Mouse (Mus musculus): Measurements from ENCODE around the gene Eras.
A peak's percentile ranks its signal among the peaks of the same experiment; 100 is the strongest.
"Not testable (repeated sequence)": the region's sequence is repeated elsewhere in the genome, so short reads cannot be mapped to it uniquely, and the experiment has no call there.

The Eras gene

GRCm38 (mm10) chrX:7928270-7928790 is at the start of gene Eras:
Gene Eras (minus strand): TSS chrX:7928607.
- DNase-seq (ENCODE audit: low spot score): no peak

- DNase-seq (ENCODE audit: low spot score): no peak
Measured at GRCm38 (mm10) chrX:7977892-7978291, 49.5 kb upstream of the Eras start, which contains the start of gene Gata1. Gene Gata1 (minus strand): TSS chrX:7978071.

- peak; percentile 73 for DNase-seq (ENCODE audit: low spot score)
Measured at GRCm38 (mm10) chrX:7971292-7971691, 42.9 kb upstream of the Eras start.

GRCm38 (mm10) chrX:7968899-7969298 is 40.5 kb upstream of the Eras start:
- DNase-seq (ENCODE audit: low spot score): no peak

GRCm38 (mm10) chrX:7968226-7968625 is 39.8 kb upstream of the Eras start:
- DNase-seq (ENCODE audit: low spot score): peak; percentile 32

- peak; percentile 45 for DNase-seq (ENCODE audit: low spot score)
Measured at GRCm38 (mm10) chrX:7967596-7968201, 39.3 kb upstream of the Eras start.

GRCm38 (mm10) chrX:7966161-7966560 is 37.8 kb upstream of the Eras start:
- no peak for DNase-seq (ENCODE audit: low spot score)

GRCm38 (mm10) chrX:7963829-7964626 is 35.6 kb upstream of the Eras start:
- no peak for DNase-seq (ENCODE audit: low spot score)

GRCm38 (mm10) chrX:7958868-7959267 is 30.5 kb upstream of the Eras start:
- DNase-seq (ENCODE audit: low spot score): no peak

GRCm38 (mm10) chrX:7950091-7950490 is 21.7 kb upstream of the Eras start:
- no peak for DNase-seq (ENCODE audit: low spot score)

GRCm38 (mm10) chrX:7947900-7948492 is 19.6 kb upstream of the Eras start:
- peak; percentile 80 for DNase-seq (ENCODE audit: low spot score)

- DNase-seq (ENCODE audit: low spot score): no peak
Measured at GRCm38 (mm10) chrX:7947108-7947899, 18.9 kb upstream of the Eras start, which contains the start of gene Hdac6. Gene Hdac6 (minus strand): TSS chrX:7947889.

GRCm38 (mm10) chrX:7945618-7946017 is 17.2 kb upstream of the Eras start:
- no peak for DNase-seq (ENCODE audit: low spot score)

GRCm38 (mm10) chrX:7937667-7938066 is 9.3 kb upstream of the Eras start:
- DNase-seq (ENCODE audit: low spot score): no peak

- DNase-seq (ENCODE audit: low spot score): no peak
Measured at GRCm38 (mm10) chrX:7936874-7937273, 8.5 kb upstream of the Eras start.

- no peak for DNase-seq (ENCODE audit: low spot score)
Measured at GRCm38 (mm10) chrX:7927116-7927515, 1.3 kb downstream of the Eras start.

- no peak for DNase-seq (ENCODE audit: low spot score)
Measured at GRCm38 (mm10) chrX:7926266-7926665, 2.1 kb downstream of the Eras start.

- DNase-seq (ENCODE audit: low spot score): no peak
Measured at GRCm38 (mm10) chrX:7922032-7922431, 6.4 kb downstream of the Eras start.

- no peak for DNase-seq (ENCODE audit: low spot score)
Measured at GRCm38 (mm10) chrX:7919601-7920383, 8.6 kb downstream of the Eras start, which contains the start of gene Pcsk1n. Gene Pcsk1n (plus strand): TSS chrX:7919822.

GRCm38 (mm10) chrX:7917960-7918359 is 10.4 kb downstream of the Eras start:
- DNase-seq (ENCODE audit: low spot score): not testable (repeated sequence)

- DNase-seq (ENCODE audit: low spot score): not testable (repeated sequence)
Measured at GRCm38 (mm10) chrX:7915669-7916068, 12.7 kb downstream of the Eras start.

Data from spleen, adult 12 weeks (tissue).